Mouse (Mus musculus) lung, postnatal 0 days (tissue): ENCODE results near the gene Zfp462.

Experiments used
- CTCF ChIP-seq: IDR thresholded peaks from 2 replicates; pipeline ENCODE4 v1.5.1; 2016; ENCODE audit warnings: antibody characterized with exemption, mild to moderate bottlenecking
- EP300 ChIP-seq: IDR thresholded peaks from 2 replicates; pipeline ENCODE4 v1.6.1; 2016; ENCODE audit warnings: antibody characterized with exemption, mild to moderate bottlenecking, control low read depth

- TF ChIP-seq CTCF: no peak
- TF ChIP-seq EP300: no peak
Measured at GRCm38 (mm10) chr4:55001386-55001785, 56.5 kb downstream of the Zfp462 start.
